Mouse (Mus musculus): ENCODE results near the gene Olfr94. TPM values are rescaled to one million over a fixed set of nuclear protein-coding genes. Genes with fewer than 3 reads are reported as not detected.

Gene Olfr94
- not detected for polyA plus RNA-seq (2017; shearing (Covaris generic))

GRCm38 (mm10) chr17:37200894-37201293, at the start of gene Olfr94:
Gene Olfr94 (minus strand): TSS chr17:37200994.

GRCm38 (mm10) chr17:37237230-37237629, 36.4 kb upstream of the Olfr94 start, which contains the start of gene Olfr97:
Gene Olfr97 (minus strand): TSS chr17:37237330.

GRCm38 (mm10) chr17:37219846-37220245, 19.1 kb upstream of the Olfr94 start, which contains the start of gene Olfr96:
Gene Olfr96 (plus strand): TSS chr17:37220146.

GRCm38 (mm10) chr17:37213018-37213417, 12.2 kb upstream of the Olfr94 start, which contains the start of gene Olfr95:
Gene Olfr95 (minus strand): TSS chr17:37213118.

GRCm38 (mm10) chr17:37193656-37194055, 7.1 kb downstream of the Olfr94 start, which contains the start of gene Ubd:
Gene Ubd (plus strand): TSS chr17:37193892.

GRCm38 (mm10) chr17:37161394-37161793, 39.4 kb downstream of the Olfr94 start, which contains the start of gene Olfr93:
Gene Olfr93 (minus strand): TSS chr17:37161494.

Other genes with a start within 250 kb of the Olfr94 start
- gene Ppp1r11, start 249.3 kb downstream of the Olfr94 start, polyA plus RNA-seq (2017; shearing (Covaris generic)) = 108 TPM
- 99.8 TPM for gene Znrd1, start 242.4 kb downstream of the Olfr94 start, polyA plus RNA-seq (2017; shearing (Covaris generic))
- gene Znrd1as, start 242.4 kb downstream of the Olfr94 start, polyA plus RNA-seq (2017; shearing (Covaris generic)) = 1.2 TPM
- not detected for gene 2410137M14Rik, start 219.8 kb downstream of the Olfr94 start, polyA plus RNA-seq (2017; shearing (Covaris generic))
- gene H2-M5, start 211.5 kb downstream of the Olfr94 start, polyA plus RNA-seq (2017; shearing (Covaris generic)) = not detected
- not detected for gene Zfp57, start 199.8 kb downstream of the Olfr94 start, polyA plus RNA-seq (2017; shearing (Covaris generic))
- gene Mog, start 177.6 kb downstream of the Olfr94 start, polyA plus RNA-seq (2017; shearing (Covaris generic)) = not detected
- 15.7 TPM for gene Gabbr1, start 155.0 kb downstream of the Olfr94 start, polyA plus RNA-seq (2017; shearing (Covaris generic))
- gene Olfr90, start 112.5 kb downstream of the Olfr94 start, polyA plus RNA-seq (2017; shearing (Covaris generic)) = 0.16 TPM
- gene Olfr91, start 102.7 kb downstream of the Olfr94 start, polyA plus RNA-seq (2017; shearing (Covaris generic)) = not detected
- not detected for gene Olfr92, start 80.9 kb downstream of the Olfr94 start, polyA plus RNA-seq (2017; shearing (Covaris generic))
- not detected for gene Olfr93, start 39.5 kb downstream of the Olfr94 start, polyA plus RNA-seq (2017; shearing (Covaris generic))
- gene Ubd, start 7.1 kb downstream of the Olfr94 start, polyA plus RNA-seq (2017; shearing (Covaris generic)) = not detected
- not detected for gene Olfr95, start 12.1 kb upstream of the Olfr94 start, polyA plus RNA-seq (2017; shearing (Covaris generic))
- not detected for gene Olfr96, start 19.2 kb upstream of the Olfr94 start, polyA plus RNA-seq (2017; shearing (Covaris generic))
- not detected for gene Olfr97, start 36.3 kb upstream of the Olfr94 start, polyA plus RNA-seq (2017; shearing (Covaris generic))
- not detected for gene Olfr98, start 62.8 kb upstream of the Olfr94 start, polyA plus RNA-seq (2017; shearing (Covaris generic))
- gene H2-M3, start 69.2 kb upstream of the Olfr94 start, polyA plus RNA-seq (2017; shearing (Covaris generic)) = 73.9 TPM
- 1.3 TPM for gene Olfr99, start 82.5 kb upstream of the Olfr94 start, polyA plus RNA-seq (2017; shearing (Covaris generic))
- not detected for gene Olfr101, start 103.3 kb upstream of the Olfr94 start, polyA plus RNA-seq (2017; shearing (Covaris generic))
- 0.29 TPM for gene Olfr102, start 116.1 kb upstream of the Olfr94 start, polyA plus RNA-seq (2017; shearing (Covaris generic))
- not detected for gene Olfr103, start 138.7 kb upstream of the Olfr94 start, polyA plus RNA-seq (2017; shearing (Covaris generic))
- not detected for gene Olfr104-ps, start 158.6 kb upstream of the Olfr94 start, polyA plus RNA-seq (2017; shearing (Covaris generic))
- gene Olfr105-ps, start 178.0 kb upstream of the Olfr94 start, polyA plus RNA-seq (2017; shearing (Covaris generic)) = not detected
- gene Olfr106-ps, start 189.4 kb upstream of the Olfr94 start, polyA plus RNA-seq (2017; shearing (Covaris generic)) = not detected
- 0.12 TPM for gene Olfr107, start 198.2 kb upstream of the Olfr94 start, polyA plus RNA-seq (2017; shearing (Covaris generic))
- gene Olfr108, start 244.5 kb upstream of the Olfr94 start, polyA plus RNA-seq (2017; shearing (Covaris generic)) = not detected